Mouse (Mus musculus): ENCODE data around the gene Cdc42ep4.

DNA sequence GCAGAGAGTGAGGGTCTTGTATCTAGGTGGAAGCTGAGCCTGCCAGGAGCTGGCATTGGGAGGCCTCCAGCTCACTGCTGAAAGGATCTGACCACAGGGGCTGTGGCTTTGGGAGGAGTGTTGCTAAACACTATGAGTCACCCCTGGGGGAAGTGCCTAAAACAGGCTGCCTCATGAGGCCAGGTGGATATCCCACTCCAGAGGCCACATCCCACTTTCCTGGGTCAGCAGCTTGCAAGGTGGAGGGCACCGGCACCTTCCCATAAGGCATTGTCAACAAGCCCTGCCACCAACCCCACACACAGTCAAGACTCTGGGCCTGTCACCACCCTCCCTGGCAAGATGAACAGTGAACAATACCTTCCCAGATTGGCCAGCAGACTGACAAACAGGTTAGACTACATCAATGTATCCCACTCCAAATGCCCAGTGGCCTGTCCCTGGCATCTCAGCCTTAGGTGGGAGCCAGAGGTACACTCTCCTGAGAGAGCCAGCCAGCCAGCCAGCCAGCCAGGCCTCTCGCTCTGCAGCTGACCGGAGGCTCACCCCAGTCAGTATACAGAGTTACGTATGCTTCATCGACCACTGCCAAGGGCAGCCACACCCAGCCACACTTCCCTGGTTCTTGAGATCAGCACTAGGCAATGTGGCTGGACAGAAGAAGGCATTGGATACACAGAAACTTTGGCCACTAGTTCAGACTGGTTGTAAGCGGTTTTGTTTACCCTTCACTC, 17.9 kb downstream of the Cdc42ep4 start:
- TF ChIP-seq POLR2A (IDR thresholded peaks at IDR 0.05; ENCODE audit: low read depth, low read length) (no peak), CTCF (IDR thresholded peaks at IDR 0.05; ENCODE audit: borderline replicate concordance, insufficient read depth, low read length) (no peak)

Measured in embryonic fibroblast, embryonic 13.5 days (primary cell).